Mouse (Mus musculus): ENCODE data around the gene Pde7b. TPM values are rescaled to one million over a fixed set of nuclear protein-coding genes. Genes with fewer than 3 reads are reported as not detected.

The Pde7b gene
- total RNA-seq, 1 experiment from 2014 or later, result 13.6 TPM

GRCm38 (mm10) chr10:20509819-20510218 is 215.1 kb downstream of the Pde7b start:
- no peak for ATAC-seq (ENCODE audit: extremely low read depth, insufficient number of reproducible peaks, low FRiP score, poor library complexity, severe bottlenecking)

DNA sequence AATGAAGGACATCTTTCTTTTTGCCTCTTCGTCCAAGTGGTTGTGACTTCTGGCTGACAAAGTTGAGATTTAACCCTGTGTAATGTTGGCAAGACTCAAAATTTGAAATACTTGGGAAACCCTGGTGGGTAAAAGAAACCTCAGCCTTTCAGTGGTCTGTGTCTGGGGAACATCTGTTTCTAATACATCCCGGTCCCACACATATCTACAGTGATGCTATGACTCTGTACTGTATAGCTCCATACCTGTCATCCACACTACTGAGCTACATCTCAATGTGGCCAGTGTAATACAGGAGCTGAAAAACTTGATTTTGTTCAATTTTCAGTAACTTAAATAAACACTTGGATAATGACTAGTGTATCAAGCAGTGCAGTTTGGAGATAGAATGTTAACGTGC is 216.4 kb downstream of the Pde7b start:
- no peak for ATAC-seq (ENCODE audit: extremely low read depth, insufficient number of reproducible peaks, low FRiP score, poor library complexity, severe bottlenecking)

GRCm38 (mm10) chr10:20507732-20508412 is 217.0 kb downstream of the Pde7b start:
- ATAC-seq (ENCODE audit: extremely low read depth, insufficient number of reproducible peaks, low FRiP score, poor library complexity, severe bottlenecking), result no peak

DNA sequence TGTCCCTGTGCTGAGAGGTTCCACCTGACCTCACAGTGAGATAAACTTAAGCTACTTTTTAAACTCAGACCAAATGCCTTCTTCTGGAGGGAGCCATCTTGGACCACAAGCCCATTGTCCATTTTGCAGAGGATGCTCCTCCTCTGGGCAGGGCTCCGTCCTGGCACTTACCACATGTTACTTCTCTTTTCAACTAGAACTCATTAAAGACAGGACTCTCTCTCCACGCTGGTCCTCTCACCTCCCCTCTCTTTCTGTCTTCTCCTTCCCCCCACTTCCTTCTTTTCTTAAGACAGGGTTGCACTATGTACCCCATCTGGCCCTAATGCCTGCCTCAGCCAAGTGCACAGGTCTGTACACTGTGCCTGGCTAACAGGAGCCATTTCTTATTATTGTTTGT is 217.8 kb downstream of the Pde7b start:
- ATAC-seq (ENCODE audit: extremely low read depth, insufficient number of reproducible peaks, low FRiP score, poor library complexity, severe bottlenecking), result peak; percentile 46; the same call in 1 of the 2 replicates

- ATAC-seq (ENCODE audit: extremely low read depth, insufficient number of reproducible peaks, low FRiP score, poor library complexity, severe bottlenecking), result peak; percentile 89
Observed at GRCm38 (mm10) chr10:20505454-20505853, 219.4 kb downstream of the Pde7b start.

GRCm38 (mm10) chr10:20504800-20505199 is 220.1 kb downstream of the Pde7b start:
- ATAC-seq (ENCODE audit: extremely low read depth, insufficient number of reproducible peaks, low FRiP score, poor library complexity, severe bottlenecking), result no peak

- no peak for ATAC-seq (ENCODE audit: extremely low read depth, insufficient number of reproducible peaks, low FRiP score, poor library complexity, severe bottlenecking)
Observed at GRCm38 (mm10) chr10:20503265-20504025, 221.4 kb downstream of the Pde7b start.

DNA sequence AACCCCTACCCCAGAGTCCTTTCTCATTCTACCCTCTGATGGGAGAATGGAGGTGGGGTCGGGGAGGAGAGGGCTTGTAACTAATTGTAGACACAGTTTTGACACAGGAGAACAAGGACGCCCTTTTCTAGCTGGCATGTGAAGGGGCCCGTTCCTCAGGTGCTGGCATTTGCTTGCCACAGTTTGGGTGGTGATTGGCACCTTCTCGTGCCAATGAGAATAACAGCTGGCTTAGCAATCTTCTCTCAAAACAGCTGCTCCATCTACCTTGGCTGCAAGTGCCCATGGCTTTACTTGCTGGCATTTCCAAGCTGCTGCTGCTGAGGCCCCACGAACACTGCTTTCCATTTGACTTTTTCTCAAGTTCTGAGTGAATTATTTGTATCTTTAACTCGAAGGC is 223.7 kb downstream of the Pde7b start:
- ATAC-seq (ENCODE audit: extremely low read depth, insufficient number of reproducible peaks, low FRiP score, poor library complexity, severe bottlenecking), result no peak

- 0 out of 2 replicates have a peak, but pooled peaks have one; percentile 23 for ATAC-seq (ENCODE audit: extremely low read depth, insufficient number of reproducible peaks, low FRiP score, poor library complexity, severe bottlenecking)
Observed at GRCm38 (mm10) chr10:20495051-20495450, 229.8 kb downstream of the Pde7b start.

DNA sequence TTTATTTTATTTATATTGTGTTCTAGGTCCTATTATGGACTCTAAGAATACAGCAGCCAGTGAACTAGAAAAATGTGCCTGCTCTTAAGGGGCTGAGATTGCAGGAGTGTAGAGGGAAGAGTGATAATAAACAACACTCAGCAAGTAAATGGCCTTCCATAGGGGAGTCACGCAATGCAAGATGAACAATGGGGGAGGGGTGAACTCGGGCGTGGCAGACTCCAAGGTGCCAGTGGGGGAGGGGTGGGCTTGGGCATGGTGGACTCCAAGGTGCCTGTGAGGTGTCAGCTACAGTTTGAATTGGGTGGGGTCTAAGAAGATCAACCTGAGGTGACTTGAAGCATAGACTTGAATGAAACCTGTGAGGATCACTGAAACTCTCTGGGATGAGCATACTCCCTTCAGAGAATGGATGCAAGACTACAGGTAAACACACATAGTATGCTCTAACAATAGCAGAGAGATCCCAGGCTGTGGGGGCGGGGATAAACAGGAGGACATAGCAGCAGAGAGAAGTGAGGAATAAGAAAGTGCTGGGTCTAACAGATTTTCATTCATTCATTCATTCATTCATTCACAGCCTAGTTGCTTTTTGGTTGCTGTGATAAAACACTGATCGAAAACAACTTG is 230.9 kb downstream of the Pde7b start:
- ATAC-seq (ENCODE audit: extremely low read depth, insufficient number of reproducible peaks, low FRiP score, poor library complexity, severe bottlenecking), result no peak

GRCm38 (mm10) chr10:20492216-20492964 is 232.5 kb downstream of the Pde7b start:
- no peak for ATAC-seq (ENCODE audit: extremely low read depth, insufficient number of reproducible peaks, low FRiP score, poor library complexity, severe bottlenecking)

- no peak for ATAC-seq (ENCODE audit: extremely low read depth, insufficient number of reproducible peaks, low FRiP score, poor library complexity, severe bottlenecking)
Observed at GRCm38 (mm10) chr10:20490775-20491174, 234.1 kb downstream of the Pde7b start.

- 0 out of 2 replicates have a peak, but pooled peaks have one; percentile 23 for ATAC-seq (ENCODE audit: extremely low read depth, insufficient number of reproducible peaks, low FRiP score, poor library complexity, severe bottlenecking)
Observed at GRCm38 (mm10) chr10:20490281-20490680, 234.6 kb downstream of the Pde7b start.

- no peak for ATAC-seq (ENCODE audit: extremely low read depth, insufficient number of reproducible peaks, low FRiP score, poor library complexity, severe bottlenecking)
Observed at GRCm38 (mm10) chr10:20486461-20487253, 238.2 kb downstream of the Pde7b start.

- ATAC-seq (ENCODE audit: extremely low read depth, insufficient number of reproducible peaks, low FRiP score, poor library complexity, severe bottlenecking), result no peak
Observed at GRCm38 (mm10) chr10:20485816-20486215, 239.1 kb downstream of the Pde7b start.

- no peak for ATAC-seq (ENCODE audit: extremely low read depth, insufficient number of reproducible peaks, low FRiP score, poor library complexity, severe bottlenecking)
Observed at GRCm38 (mm10) chr10:20479481-20479880, 245.4 kb downstream of the Pde7b start.

DNA sequence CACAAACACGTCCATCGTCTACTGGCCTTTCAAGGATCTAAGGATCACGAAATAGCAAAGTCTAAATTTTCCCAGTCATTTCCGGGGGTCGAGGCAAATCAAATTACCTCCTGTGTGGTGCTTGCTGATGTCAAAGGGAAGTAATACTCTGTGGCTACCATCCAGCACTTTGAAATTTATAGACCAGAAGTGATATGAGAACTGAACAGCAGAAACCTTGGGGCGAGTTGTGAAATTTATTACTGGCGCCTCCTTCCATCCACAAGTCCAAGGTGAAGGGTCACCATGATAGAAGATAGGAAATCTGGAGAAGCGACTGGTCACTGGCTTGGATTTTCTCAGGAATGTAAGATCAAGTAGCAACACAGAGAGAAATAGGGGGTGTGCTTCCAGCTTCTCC is 246.4 kb downstream of the Pde7b start:
- ATAC-seq (ENCODE audit: extremely low read depth, insufficient number of reproducible peaks, low FRiP score, poor library complexity, severe bottlenecking), result no peak

DNA sequence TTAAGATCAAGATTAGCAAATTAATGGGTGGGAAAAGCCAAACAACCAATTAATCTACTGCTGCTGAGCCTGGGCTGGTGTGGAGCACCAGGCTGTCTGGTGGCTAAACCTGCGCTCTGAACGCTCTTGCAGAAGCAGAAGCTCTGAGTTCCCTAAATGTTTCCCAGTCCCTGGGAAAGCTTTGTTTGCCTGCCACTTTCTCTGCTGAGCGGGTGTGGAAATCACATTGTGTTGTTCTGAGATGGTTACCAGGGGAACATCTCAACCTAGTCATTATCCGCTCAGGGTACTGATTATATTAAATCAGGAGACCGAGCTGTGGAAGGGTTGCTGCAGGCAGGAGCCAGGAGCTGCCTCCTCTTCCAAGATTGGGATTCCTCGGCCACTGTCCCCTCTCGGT is 250.0 kb downstream of the Pde7b start:
- ATAC-seq (ENCODE audit: extremely low read depth, insufficient number of reproducible peaks, low FRiP score, poor library complexity, severe bottlenecking), result no peak
